Mouse (Mus musculus) stomach, embryonic 16.5 days (tissue): ENCODE measurements around the gene Ubl5. TPM values are rescaled to one million over a fixed set of nuclear protein-coding genes. Genes with fewer than 3 reads are reported as not detected.
"Not testable (repeated sequence)": the region's sequence is repeated elsewhere in the genome, so short reads cannot be mapped to it uniquely, and the experiment has no call there.

ENCODE experiments used
- ATAC-seq: fragments of 200-750 bp; cut with Nextera tagmentation; 2 replicates; pipeline ENCODE4 v1.8.0; 2017; ENCODE audit warnings: moderate number of reproducible peaks, moderate TSS enrichment; ENCODE audit not compliant: insufficient read depth, low FRiP score
- H3K27ac ChIP-seq: fragments of 300-500 bp; sonication (generic); 2 replicates; pipeline ENCODE4 v1.5.1; 2014; ENCODE audit warnings: low read length
- H3K27me3 ChIP-seq: fragments of 300-500 bp; sonication (generic); 2 replicates; pipeline ENCODE4 v1.6.1; 2014; ENCODE audit warnings: low read length, control low read depth, mixed read lengths; ENCODE audit not compliant: control insufficient read depth, insufficient read depth
- H3K36me3 ChIP-seq: fragments of 300-500 bp; sonication (generic); 2 replicates; pipeline ENCODE4 v1.6.1; 2014; ENCODE audit warnings: low read length; ENCODE audit not compliant: control insufficient read depth, insufficient read depth
- H3K4me1 ChIP-seq: fragments of 300-500 bp; sonication (generic); 2 replicates; pipeline ENCODE4 v1.6.1; 2014; ENCODE audit warnings: low read length, control low read depth, mixed read lengths; ENCODE audit not compliant: control insufficient read depth, insufficient read depth
- H3K4me2 ChIP-seq: fragments of 300-500 bp; sonication (generic); 2 replicates; pipeline ENCODE4 v1.6.1; 2014; ENCODE audit warnings: low read depth, low read length, mixed read lengths
- H3K4me3 ChIP-seq: fragments of 300-500 bp; sonication (generic); replicated peaks from 2 replicates; pipeline ENCODE4 v1.5.1; 2014; ENCODE audit warnings: mild to moderate bottlenecking, low read length
- H3K9ac ChIP-seq: fragments of 300-500 bp; sonication (generic); 2 replicates; pipeline ENCODE4 v1.6.1; 2014; ENCODE audit warnings: low read length
- H3K9me3 ChIP-seq: fragments of 300-500 bp; sonication (generic); replicated peaks from 2 replicates; pipeline ENCODE4 v1.6.1; 2016; ENCODE audit warnings: low read length, control low read depth; ENCODE audit not compliant: control insufficient read depth
- WGBS: fragments of 180-500 bp; shearing (Covaris S2); extraction: QIAGEN DNeasy Blood & Tissue Kit; methylation state at CpG from one replicate; pipeline ENCODE4 v1.1.7; 2014; 5-methylcytosine and 5-hydroxymethylcytosine counted together
- polyA plus RNA-seq: library from polyadenylated mRNA; unstranded; fragments of >200 nt; fragmentation: Nextera tagmentation; extraction: Ambion mirVana; gene quantifications from 2 replicates; pipeline ENCODE4 v1.2.1, GENCODE M21; 2015

The Ubl5 gene
- polyA plus RNA-seq, 1 experiment from 2014 or later, result 393 TPM

DNA sequence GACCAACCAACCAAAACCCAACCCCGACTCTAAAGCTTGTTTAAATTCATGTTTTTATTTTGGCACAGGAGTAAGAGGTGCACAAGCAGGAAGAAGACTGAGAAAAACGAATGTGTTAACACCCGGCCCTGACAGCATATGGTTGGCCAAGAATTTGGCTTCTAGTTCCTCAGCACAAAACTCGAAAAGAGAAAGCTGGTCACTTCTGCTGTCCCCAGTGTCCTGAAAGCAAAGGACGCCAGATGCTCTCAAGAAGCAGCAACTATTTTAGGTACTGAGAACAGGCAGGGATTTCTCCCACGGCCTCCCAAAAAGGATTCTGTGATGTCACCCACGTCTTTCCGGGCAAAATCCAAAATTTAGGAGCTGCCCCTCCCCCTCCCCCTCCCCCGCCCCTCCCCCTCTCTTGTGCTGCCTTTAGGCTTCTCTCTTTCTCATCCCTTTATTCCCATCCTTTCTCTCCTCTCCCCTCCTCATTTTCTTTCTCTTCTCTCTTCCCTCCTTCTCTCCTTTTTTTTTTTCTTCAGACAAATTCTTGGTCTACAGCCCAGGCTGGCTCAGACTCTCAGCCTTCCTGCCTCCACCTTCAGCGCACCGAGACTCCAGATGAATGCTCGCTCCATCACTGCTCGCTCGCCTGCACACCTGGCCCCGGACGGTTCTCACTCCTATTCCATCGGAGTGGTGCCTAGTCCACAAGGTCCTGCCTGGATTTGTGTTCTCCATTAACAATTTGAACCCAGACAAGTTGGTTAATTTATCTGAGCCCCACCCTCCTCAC lies 42.6 kb downstream of the Ubl5 start:
- H3K4me1 ChIP-seq, result peaks cover 5% of the 10 kb centered on the region; the same call in 1 of the 2 replicates
- no peak overlapping the region for H3K4me2 ChIP-seq
- 41% methylated on average over 17 of the region's 17 CpGs for WGBS
- no peak for ATAC-seq
- no peak overlapping the region for H3K9ac ChIP-seq
- no peaks in the 10 kb centered on the region for H3K27me3 ChIP-seq
- no peak overlapping the region for H3K27ac ChIP-seq
- no peaks in the 10 kb centered on the region for H3K36me3 ChIP-seq
- no peaks in the 10 kb centered on the region for H3K9me3 ChIP-seq
- no peak overlapping the region for H3K4me3 ChIP-seq

DNA sequence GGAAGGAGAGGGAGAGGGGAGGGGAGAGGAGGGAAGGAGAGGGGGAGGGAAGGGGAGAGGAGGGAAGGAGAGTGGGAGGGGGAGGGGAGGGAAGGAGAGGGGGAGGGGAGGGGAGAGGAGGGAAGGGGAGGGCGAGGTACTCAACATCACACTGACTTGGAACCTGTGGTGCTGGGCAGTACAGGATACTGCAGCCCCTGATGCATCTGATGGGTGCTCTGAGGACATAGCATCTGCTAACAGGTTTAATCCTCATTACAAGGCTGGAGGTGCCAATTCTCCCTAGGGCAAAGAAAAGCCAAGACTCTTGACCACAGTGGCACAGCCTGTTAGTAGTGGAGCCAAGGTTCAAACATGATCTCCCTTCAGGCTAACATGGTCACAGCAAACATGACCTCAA lies 46.7 kb downstream of the Ubl5 start:
- Histone ChIP-seq H3K27ac (no peak overlapping the region), H3K36me3 (no peaks in the 10 kb centered on the region), H3K4me2 (no peak overlapping the region), H3K4me1 (peaks cover 6% of the 10 kb centered on the region; the same call in 1 of the 2 replicates), H3K27me3 (no peaks in the 10 kb centered on the region), H3K9ac (no peak overlapping the region), H3K9me3 (no peaks in the 10 kb centered on the region), H3K4me3 (no peak overlapping the region)
- no CpG with 5 or more reads among the region's 1 CpGs for WGBS
- ATAC-seq, result no peak

- no peak overlapping the region for H3K4me2 ChIP-seq
- H3K36me3 ChIP-seq, result no peaks in the 10 kb centered on the region
- WGBS, result 3% methylated on average over 4 of the region's 4 CpGs
- H3K27me3 ChIP-seq, result no peaks in the 10 kb centered on the region
- H3K27ac ChIP-seq, result no peak overlapping the region
- peak; percentile 56; the same call in 1 of the 2 replicates for ATAC-seq
- H3K9ac ChIP-seq, result no peak overlapping the region
- peaks cover 11% of the 10 kb centered on the region for H3K4me1 ChIP-seq
- H3K4me3 ChIP-seq, result no peak overlapping the region
- H3K9me3 ChIP-seq, result no peaks in the 10 kb centered on the region
Measured at GRCm38 (mm10) chr9:20689913-20690312, 47.2 kb downstream of the Ubl5 start.

DNA sequence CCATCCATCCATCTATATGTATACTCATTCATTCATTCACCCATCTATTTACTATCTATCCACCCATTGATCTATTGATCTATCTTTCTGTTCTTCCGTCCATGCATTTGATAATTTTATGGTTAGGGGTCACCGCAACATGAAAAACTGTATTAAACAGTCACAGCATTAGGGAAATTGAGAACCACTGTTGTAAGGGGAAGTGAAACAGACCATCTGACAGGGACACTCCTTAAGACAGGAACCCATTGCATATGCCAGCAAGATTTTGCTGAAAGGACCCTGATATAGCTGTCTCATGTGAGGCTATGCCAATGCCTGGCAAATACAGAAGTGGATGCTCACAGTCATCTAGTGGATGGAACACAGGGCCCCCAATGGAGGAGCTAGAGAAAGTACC lies 47.8 kb downstream of the Ubl5 start:
- 73% methylated on average over 2 of the region's 2 CpGs for WGBS
- H3K27ac ChIP-seq, H3K27me3 ChIP-seq, H3K4me3 ChIP-seq, H3K9me3 ChIP-seq, ATAC-seq, H3K9ac ChIP-seq, H3K4me2 ChIP-seq, H3K36me3 ChIP-seq: not testable (repeated sequence)
- H3K4me1 ChIP-seq, result peaks cover 12% of the 10 kb centered on the region

- ATAC-seq, result no peak
- no peak overlapping the region for H3K9ac ChIP-seq
- H3K36me3 ChIP-seq, result no peaks in the 10 kb centered on the region
- WGBS, result 88% methylated on average over 3 of the region's 3 CpGs
- no peaks in the 10 kb centered on the region; the same call in 1 of the 2 replicates for H3K27me3 ChIP-seq
- no peak overlapping the region for H3K4me2 ChIP-seq
- H3K4me3 ChIP-seq, result no peak overlapping the region
- no peak overlapping the region for H3K27ac ChIP-seq
- no peaks in the 10 kb centered on the region for H3K9me3 ChIP-seq
- H3K4me1 ChIP-seq, result peaks cover 12% of the 10 kb centered on the region
Measured at GRCm38 (mm10) chr9:20692863-20693262, 50.2 kb downstream of the Ubl5 start.

GRCm38 (mm10) chr9:20694721-20695235 lies 52.1 kb downstream of the Ubl5 start:
- no peak overlapping the region for H3K27ac ChIP-seq

DNA sequence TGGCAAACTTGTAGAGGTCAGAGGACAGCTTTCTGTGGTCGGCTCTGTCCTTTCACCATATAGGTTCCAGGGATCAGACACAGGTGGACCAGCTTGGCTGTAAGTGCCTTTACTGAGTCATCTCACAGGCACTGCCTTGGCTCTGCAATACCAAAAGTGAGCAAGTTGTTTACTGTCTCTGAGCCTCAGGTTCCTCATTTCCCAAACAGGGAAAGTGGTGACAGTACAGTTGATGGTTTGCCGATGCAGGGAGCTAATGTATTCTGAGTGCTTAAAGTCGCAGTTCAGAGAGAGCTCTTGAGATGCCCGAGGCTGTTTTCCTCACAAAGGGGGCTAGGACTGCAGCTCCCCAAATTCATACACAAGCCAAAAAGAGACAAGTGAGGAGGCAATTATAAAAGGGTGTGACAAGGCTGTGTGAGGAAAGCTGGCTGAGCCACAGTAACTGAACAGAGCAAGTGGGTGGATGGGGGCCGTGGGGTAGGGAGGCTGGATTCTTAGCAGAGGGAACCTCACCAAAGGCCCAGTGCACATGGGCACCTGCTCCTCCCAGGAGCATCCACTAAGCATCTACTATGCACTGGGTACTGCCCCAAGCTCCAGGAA lies 53.5 kb downstream of the Ubl5 start:
- no peaks in the 10 kb centered on the region for H3K36me3 ChIP-seq
- H3K9me3 ChIP-seq, result no peaks in the 10 kb centered on the region
- WGBS, result 70% methylated on average over 5 of the region's 5 CpGs
- no peak for ATAC-seq
- peaks cover 7% of the 10 kb centered on the region; the same call in 1 of the 2 replicates for H3K4me1 ChIP-seq
- no peak overlapping the region for H3K27ac ChIP-seq
- no peak overlapping the region for H3K4me2 ChIP-seq
- no peaks in the 10 kb centered on the region; the same call in 1 of the 2 replicates for H3K27me3 ChIP-seq
- no peak overlapping the region for H3K4me3 ChIP-seq
- H3K9ac ChIP-seq, result no peak overlapping the region

More at GRCm38 (mm10) chr9:20694721-20695235, 52.1 kb downstream of the Ubl5 start:
- peaks cover 9% of the 10 kb centered on the region for H3K4me1 ChIP-seq
- no peaks in the 10 kb centered on the region for H3K36me3 ChIP-seq
- H3K9me3 ChIP-seq, result no peaks in the 10 kb centered on the region
- peak overlapping the region; percentile 29 for H3K4me3 ChIP-seq
- peak overlapping the region; percentile 50 for H3K4me2 ChIP-seq
- ATAC-seq, result no peak
- 4% methylated on average over 25 of the region's 25 CpGs for WGBS
- peak overlapping the region; percentile 27 for H3K9ac ChIP-seq
- H3K27me3 ChIP-seq, result no peaks in the 10 kb centered on the region; the same call in 1 of the 2 replicates
